Mouse (Mus musculus): ENCODE results near the gene Dctpp1.

Gene Dctpp1

GRCm38 (mm10) chr7:127260309-127261111 lies at the start of gene Dctpp1:
Gene Dctpp1, minus strand, starts transcription at chr7:127260709.
- peak; percentile 96 for ATAC-seq (ENCODE audit: low TSS enrichment)

- ATAC-seq (ENCODE audit: low TSS enrichment), result no peak
These were observed 49.4 kb upstream of the Dctpp1 start for GRCm38 (mm10) chr7:127309951-127310350.

- ATAC-seq (ENCODE audit: low TSS enrichment), result peak; percentile 34; the same call in 1 of the 2 replicates
These were observed 48.4 kb upstream of the Dctpp1 start for GRCm38 (mm10) chr7:127308887-127309286.

GRCm38 (mm10) chr7:127308431-127308830 lies 47.9 kb upstream of the Dctpp1 start:
- ATAC-seq (ENCODE audit: low TSS enrichment), result no peak

GRCm38 (mm10) chr7:127297586-127298193 lies 37.2 kb upstream of the Dctpp1 start:
- no peak for ATAC-seq (ENCODE audit: low TSS enrichment)

GRCm38 (mm10) chr7:127296786-127297555 lies 36.5 kb upstream of the Dctpp1 start:
- ATAC-seq (ENCODE audit: low TSS enrichment), result no peak

GRCm38 (mm10) chr7:127296098-127296497 lies 35.6 kb upstream of the Dctpp1 start, which contains the start of gene Itgal:
Gene Itgal, plus strand, starts transcription at chr7:127296260.
- no peak for ATAC-seq (ENCODE audit: low TSS enrichment)

GRCm38 (mm10) chr7:127290142-127290541 lies 29.6 kb upstream of the Dctpp1 start:
- no peak for ATAC-seq (ENCODE audit: low TSS enrichment)

- no peak for ATAC-seq (ENCODE audit: low TSS enrichment)
These were observed 28.8 kb upstream of the Dctpp1 start for GRCm38 (mm10) chr7:127289306-127289705.

- ATAC-seq (ENCODE audit: low TSS enrichment), result no peak
These were observed 27.4 kb upstream of the Dctpp1 start for GRCm38 (mm10) chr7:127287940-127288339.

GRCm38 (mm10) chr7:127285154-127285553 lies 24.6 kb upstream of the Dctpp1 start:
- no peak for ATAC-seq (ENCODE audit: low TSS enrichment)

GRCm38 (mm10) chr7:127282190-127282589 lies 21.7 kb upstream of the Dctpp1 start:
- ATAC-seq (ENCODE audit: low TSS enrichment), result no peak

GRCm38 (mm10) chr7:127281114-127281513 lies 20.6 kb upstream of the Dctpp1 start:
- ATAC-seq (ENCODE audit: low TSS enrichment), result no peak

GRCm38 (mm10) chr7:127280092-127280491 lies 19.6 kb upstream of the Dctpp1 start:
- no peak for ATAC-seq (ENCODE audit: low TSS enrichment)

- no peak for ATAC-seq (ENCODE audit: low TSS enrichment)
These were observed 17.8 kb upstream of the Dctpp1 start for GRCm38 (mm10) chr7:127278311-127278710.

- no peak for ATAC-seq (ENCODE audit: low TSS enrichment)
These were observed 16.0 kb upstream of the Dctpp1 start for GRCm38 (mm10) chr7:127276519-127276961.

- peak; percentile 93 for ATAC-seq (ENCODE audit: low TSS enrichment)
These were observed 13.6 kb upstream of the Dctpp1 start, which contains the start of gene Sephs2 for GRCm38 (mm10) chr7:127273925-127274789. Gene Sephs2, minus strand, starts transcription at chr7:127274055.

- ATAC-seq (ENCODE audit: low TSS enrichment), result peak; percentile 64
These were observed 12.8 kb upstream of the Dctpp1 start for GRCm38 (mm10) chr7:127273118-127273923.

GRCm38 (mm10) chr7:127272566-127272965 lies 12.1 kb upstream of the Dctpp1 start:
- ATAC-seq (ENCODE audit: low TSS enrichment), result no peak

- no peak for ATAC-seq (ENCODE audit: low TSS enrichment)
These were observed 10.6 kb upstream of the Dctpp1 start for GRCm38 (mm10) chr7:127271093-127271492.
